Mouse (Mus musculus): ENCODE measurements around the gene Ddx1. TPM values are rescaled to one million over a fixed set of nuclear protein-coding genes. Genes with fewer than 3 reads are reported as not detected.
A peak's percentile ranks its signal among the peaks of the same experiment; 100 is the strongest.

Gene Ddx1
- 144 and 160 TPM in 2 replicates for polyA plus RNA-seq (2014; fragmentation: Nextera tagmentation; extraction: Ambion mirVana)

DNA sequence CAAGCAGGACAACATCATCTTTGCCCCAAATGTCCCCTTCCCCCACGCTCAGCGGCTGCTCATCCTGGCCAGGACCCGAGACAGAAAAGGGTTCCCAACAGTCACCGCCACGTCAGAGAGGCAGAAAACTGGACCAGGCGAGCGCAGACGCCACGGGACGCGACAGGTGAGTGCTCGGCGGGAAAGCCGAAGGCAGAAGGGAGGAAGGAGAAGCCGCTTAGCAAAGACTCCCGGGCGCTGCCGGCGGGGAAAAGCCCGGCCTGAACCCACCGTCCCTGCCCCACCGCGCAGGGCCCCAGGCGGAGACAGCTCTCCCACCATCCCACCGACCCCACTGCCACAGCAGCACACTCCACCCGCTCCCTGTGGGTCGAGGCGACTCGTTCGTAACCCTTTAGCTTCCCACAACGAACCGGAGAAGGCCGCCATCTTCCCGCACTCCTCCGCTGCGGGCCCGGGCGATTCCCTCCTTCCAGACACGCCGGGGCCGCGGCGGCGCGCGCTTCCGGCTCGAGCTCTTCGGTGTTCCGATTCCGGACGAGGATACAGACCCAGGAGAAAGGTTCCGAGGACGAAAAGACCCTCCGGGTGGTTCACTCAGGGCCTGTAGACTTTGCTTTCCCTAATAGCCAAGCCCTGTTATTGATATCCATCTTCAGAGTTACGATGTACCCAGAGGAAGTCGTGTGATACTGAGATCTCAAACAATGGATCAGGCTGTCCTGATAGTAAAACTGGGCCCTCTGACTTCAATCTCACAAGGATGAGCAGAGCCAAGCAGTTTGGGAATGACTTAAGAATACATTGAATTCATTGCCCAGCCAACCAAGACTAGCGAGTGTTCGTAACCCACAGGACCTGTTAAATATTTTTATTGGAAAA lies at the start of gene Ddx1:
Gene Ddx1, minus strand, starts transcription at position 523 of the 882 bp plus-strand sequence.
- peak within 1 kb of the TSS; percentile 76 for H3K4me3 ChIP-seq (replicated peaks; ENCODE audit: low read length)
- H3K36me3 ChIP-seq (replicated peaks; ENCODE audit: control insufficient read depth, insufficient read depth) = peaks cover 15% of the 10 kb centered on the region
- WGBS = 2% methylated on average over 59 of the region's 59 CpGs
- peak within 1 kb of the TSS; percentile 89 for H3K27ac ChIP-seq
- peaks cover 16% of the 10 kb centered on the region for H3K4me1 ChIP-seq (replicated peaks; ENCODE audit: control insufficient read depth, insufficient read depth, low read length)
- H3K27me3 ChIP-seq (ENCODE audit: control insufficient read depth, insufficient read depth, low read length) = no peaks in the 10 kb centered on the region
- H3K9ac ChIP-seq = peak within 1 kb of the TSS; percentile 90
- ATAC-seq (ENCODE audit: low FRiP score) (peak; percentile 95), DNase-seq (ENCODE audit: low spot score) (peak; percentile 90)
- H3K4me2 ChIP-seq (replicated peaks) = peak within 1 kb of the TSS; percentile 49
- no peaks in the 10 kb centered on the region for H3K9me3 ChIP-seq (ENCODE audit: control insufficient read depth, low read length)

- Histone ChIP-seq H3K9ac (no peak overlapping the region), H3K27me3 (ENCODE audit: control insufficient read depth, insufficient read depth, low read length) (no peaks in the 10 kb centered on the region), H3K9me3 (ENCODE audit: control insufficient read depth, low read length) (no peaks in the 10 kb centered on the region), H3K27ac (no peak overlapping the region), H3K4me1 (replicated peaks; ENCODE audit: control insufficient read depth, insufficient read depth, low read length) (no peaks in the 10 kb centered on the region), H3K36me3 (replicated peaks; ENCODE audit: control insufficient read depth, insufficient read depth) (peaks cover 21% of the 10 kb centered on the region), H3K4me2 (replicated peaks) (no peak overlapping the region), H3K4me3 (replicated peaks; ENCODE audit: low read length) (no peak overlapping the region)
- DNase-seq (ENCODE audit: low spot score) (peak; percentile 74), ATAC-seq (ENCODE audit: low FRiP score) (peak; percentile 57; the same call in 1 of the 2 replicates)
- WGBS = 61% methylated on average over 3 of the region's 3 CpGs
These were observed 44.4 kb upstream of the Ddx1 start for GRCm38 (mm10) chr12:13293421-13293881.

DNA sequence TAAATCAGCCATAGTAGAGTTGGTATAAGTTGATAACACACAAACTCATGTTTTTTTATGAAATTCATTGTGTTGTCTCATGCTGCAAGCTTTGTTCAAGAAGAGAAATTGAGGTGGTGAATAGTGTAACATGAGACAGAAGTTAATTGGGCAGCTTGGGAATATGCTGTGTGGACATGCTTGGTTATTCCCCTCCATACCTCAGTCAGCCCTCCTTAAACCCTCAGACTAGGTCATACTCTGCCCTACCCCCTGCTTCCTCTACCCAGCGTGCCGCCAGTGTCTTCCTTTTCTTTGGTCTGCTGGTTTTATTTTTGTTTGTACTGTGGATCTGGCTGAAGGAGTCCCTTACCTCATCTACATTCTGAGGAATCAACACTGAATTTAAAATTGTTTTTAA lies 42.4 kb upstream of the Ddx1 start:
- Histone ChIP-seq H3K4me1 (replicated peaks; ENCODE audit: control insufficient read depth, insufficient read depth, low read length) (no peaks in the 10 kb centered on the region), H3K9me3 (ENCODE audit: control insufficient read depth, low read length) (no peaks in the 10 kb centered on the region), H3K27ac (no peak overlapping the region), H3K9ac (no peak overlapping the region), H3K36me3 (replicated peaks; ENCODE audit: control insufficient read depth, insufficient read depth) (peaks cover 23% of the 10 kb centered on the region), H3K4me2 (replicated peaks) (no peak overlapping the region), H3K4me3 (replicated peaks; ENCODE audit: low read length) (no peak overlapping the region), H3K27me3 (ENCODE audit: control insufficient read depth, insufficient read depth, low read length) (no peaks in the 10 kb centered on the region)
- 89% methylated on average over 2 of the region's 2 CpGs for WGBS
- ATAC-seq (ENCODE audit: low FRiP score) (no peak), DNase-seq (ENCODE audit: low spot score) (no peak)

- Histone ChIP-seq H3K4me2 (replicated peaks) (peak overlapping the region; percentile 70), H3K4me3 (replicated peaks; ENCODE audit: low read length) (peak overlapping the region; percentile 86), H3K27ac (peak overlapping the region; percentile 70), H3K4me1 (replicated peaks; ENCODE audit: control insufficient read depth, insufficient read depth, low read length) (peaks cover 15% of the 10 kb centered on the region; the same call in 1 of the 2 replicates), H3K9ac (peak overlapping the region; percentile 86), H3K27me3 (ENCODE audit: control insufficient read depth, insufficient read depth, low read length) (no peaks in the 10 kb centered on the region), H3K36me3 (replicated peaks; ENCODE audit: control insufficient read depth, insufficient read depth) (peaks cover 11% of the 10 kb centered on the region), H3K9me3 (ENCODE audit: control insufficient read depth, low read length) (no peaks in the 10 kb centered on the region)
- no peak for DNase-seq (ENCODE audit: low spot score)
- WGBS = 49% methylated on average over 16 of the region's 16 CpGs
- peak; percentile 40 for ATAC-seq (ENCODE audit: low FRiP score)
These were observed 20.8 kb upstream of the Ddx1 start for GRCm38 (mm10) chr12:13269570-13270390.

DNA sequence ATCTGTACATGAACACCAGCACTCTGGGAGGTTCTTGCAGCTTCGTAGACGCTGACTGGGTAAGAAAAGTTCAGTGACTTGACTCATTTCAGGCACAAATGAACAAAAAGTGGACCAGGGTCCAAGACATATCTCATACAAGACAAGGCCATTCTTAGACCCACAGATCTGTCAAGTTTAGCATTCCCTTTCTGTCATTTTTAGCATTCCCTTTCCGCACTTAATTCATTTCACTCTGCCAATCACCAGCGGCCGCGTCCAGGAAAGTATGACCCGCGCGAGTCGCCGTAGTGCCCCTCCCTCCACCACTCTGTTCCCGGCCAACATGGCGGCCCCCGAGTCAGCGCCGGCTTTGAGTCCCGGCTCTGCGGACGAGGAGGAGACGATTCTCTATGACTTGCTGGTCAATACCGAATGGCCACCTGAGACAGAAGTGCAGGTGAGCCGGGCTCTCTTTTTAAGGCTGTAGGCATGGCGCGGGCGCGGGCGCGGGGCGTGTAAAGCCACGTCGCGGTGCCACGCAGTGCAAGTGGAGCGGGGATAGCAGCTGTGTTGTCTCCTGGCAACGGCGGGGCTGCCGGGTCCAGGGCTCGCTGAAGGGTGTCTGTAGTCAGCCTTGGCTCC lies 19.9 kb upstream of the Ddx1 start, which contains the start of gene Nbas:
Gene Nbas, plus strand, starts transcription at position 308 of the 624 bp plus-strand sequence.
- Histone ChIP-seq H3K4me2 (replicated peaks) (peak within 1 kb of the TSS; percentile 70), H3K27ac (peak within 1 kb of the TSS; percentile 70), H3K4me1 (replicated peaks; ENCODE audit: control insufficient read depth, insufficient read depth, low read length) (peaks cover 15% of the 10 kb centered on the region; the same call in 1 of the 2 replicates), H3K9me3 (ENCODE audit: control insufficient read depth, low read length) (no peaks in the 10 kb centered on the region), H3K36me3 (replicated peaks; ENCODE audit: control insufficient read depth, insufficient read depth) (peaks cover 4% of the 10 kb centered on the region; the same call in 1 of the 2 replicates), H3K4me3 (replicated peaks; ENCODE audit: low read length) (peak within 1 kb of the TSS; percentile 86), H3K27me3 (ENCODE audit: control insufficient read depth, insufficient read depth, low read length) (no peaks in the 10 kb centered on the region), H3K9ac (peak within 1 kb of the TSS; percentile 86)
- DNase-seq (ENCODE audit: low spot score) (peak; percentile 74), ATAC-seq (ENCODE audit: low FRiP score) (peak; percentile 94)
- 2% methylated on average over 38 of the region's 38 CpGs for WGBS

DNA sequence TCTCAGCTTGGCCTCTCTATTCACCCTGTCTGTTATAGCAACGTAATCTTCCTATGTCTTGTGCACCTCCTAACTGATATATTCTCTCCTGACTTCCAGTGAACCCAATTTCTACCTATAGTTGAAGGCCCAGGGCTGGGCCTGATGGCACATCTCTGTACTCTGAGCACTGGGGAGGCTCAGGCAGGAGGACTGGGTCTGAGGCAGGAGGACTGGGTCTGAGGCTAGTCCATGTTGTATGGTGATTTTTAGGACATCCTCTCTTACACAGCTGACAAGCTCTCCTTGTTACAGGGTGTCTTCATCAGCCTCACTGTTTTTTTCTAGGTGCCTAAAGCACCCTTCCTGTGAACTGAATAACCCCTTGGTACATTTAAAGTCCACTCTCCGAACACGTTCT lies 19.4 kb upstream of the Ddx1 start:
- 49% methylated on average over 3 of the region's 3 CpGs for whole genome bisulfite sequencing
- peak overlapping the region; percentile 35; the same call in 1 of the 2 replicates for H3K9ac ChIP-seq

DNA sequence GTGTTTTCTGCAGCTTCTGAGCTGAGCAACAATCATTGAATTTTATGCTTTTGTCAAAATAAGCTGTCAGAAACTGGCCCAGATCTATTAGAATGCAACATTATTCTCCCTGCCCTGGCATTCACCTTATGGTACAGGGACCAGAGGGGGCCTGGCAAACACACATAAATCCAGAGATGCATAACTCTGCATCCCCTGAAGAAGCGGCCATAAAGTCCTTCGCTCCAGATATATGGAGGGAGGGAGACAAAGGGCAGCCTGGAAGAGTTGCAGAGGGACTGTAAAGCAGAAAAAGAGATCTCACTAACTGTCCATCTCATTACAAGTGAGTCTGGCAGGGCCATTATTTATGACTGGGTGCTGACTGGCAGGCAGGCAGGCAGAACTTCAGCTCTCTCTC lies 6.7 kb upstream of the Ddx1 start:
- no peaks in the 10 kb centered on the region for H3K27me3 ChIP-seq (ENCODE audit: control insufficient read depth, insufficient read depth, low read length)
- WGBS = 81% methylated on average over 2 of the region's 2 CpGs
- H3K36me3 ChIP-seq (replicated peaks; ENCODE audit: control insufficient read depth, insufficient read depth) = no peaks in the 10 kb centered on the region
- no peak overlapping the region for H3K9ac ChIP-seq
- no peak overlapping the region for H3K4me2 ChIP-seq (replicated peaks)
- no peaks in the 10 kb centered on the region for H3K4me1 ChIP-seq (replicated peaks; ENCODE audit: control insufficient read depth, insufficient read depth, low read length)
- no peak overlapping the region for H3K4me3 ChIP-seq (replicated peaks; ENCODE audit: low read length)
- no peaks in the 10 kb centered on the region for H3K9me3 ChIP-seq (ENCODE audit: control insufficient read depth, low read length)
- H3K27ac ChIP-seq = no peak overlapping the region
- DNase-seq (ENCODE audit: low spot score) (no peak), ATAC-seq (ENCODE audit: low FRiP score) (no peak)

More for the DNA sequence above, 19.4 kb upstream of the Ddx1 start:
- Histone ChIP-seq H3K27ac (no peak overlapping the region), H3K9me3 (ENCODE audit: control insufficient read depth, low read length) (no peaks in the 10 kb centered on the region), H3K4me3 (replicated peaks; ENCODE audit: low read length) (peak overlapping the region; percentile 86), H3K36me3 (replicated peaks; ENCODE audit: control insufficient read depth, insufficient read depth) (0 out of 2 replicates have a peak, but pooled peaks cover 3% of the 10 kb centered on the region), H3K4me1 (replicated peaks; ENCODE audit: control insufficient read depth, insufficient read depth, low read length) (peaks cover 15% of the 10 kb centered on the region; the same call in 1 of the 2 replicates), H3K4me2 (replicated peaks) (peak overlapping the region; percentile 70), H3K27me3 (ENCODE audit: control insufficient read depth, insufficient read depth, low read length) (no peaks in the 10 kb centered on the region)
- DNase-seq (ENCODE audit: low spot score) (no peak), ATAC-seq (ENCODE audit: low FRiP score) (peak; percentile 28; the same call in 1 of the 2 replicates)

GRCm38 (mm10) chr12:13255068-13255467 lies 6.1 kb upstream of the Ddx1 start:
- no peaks in the 10 kb centered on the region for H3K36me3 ChIP-seq (replicated peaks; ENCODE audit: control insufficient read depth, insufficient read depth)
- H3K4me1 ChIP-seq (replicated peaks; ENCODE audit: control insufficient read depth, insufficient read depth, low read length) = 0 out of 2 replicates have a peak, but pooled peaks cover under 1% of the 10 kb centered on the region
- H3K4me2 ChIP-seq (replicated peaks) = no peak overlapping the region
- 48% methylated on average over 3 of the region's 3 CpGs for WGBS
- H3K4me3 ChIP-seq (replicated peaks; ENCODE audit: low read length) = no peak overlapping the region
- no peak overlapping the region for H3K27ac ChIP-seq
- no peaks in the 10 kb centered on the region for H3K9me3 ChIP-seq (ENCODE audit: control insufficient read depth, low read length)
- H3K27me3 ChIP-seq (ENCODE audit: control insufficient read depth, insufficient read depth, low read length) = no peaks in the 10 kb centered on the region
- ATAC-seq (ENCODE audit: low FRiP score) = no peak
- DNase-seq (ENCODE audit: low spot score) = no peak
- no peak overlapping the region for H3K9ac ChIP-seq

Measured in hindbrain, embryonic 14.5 days (tissue).